Mouse (Mus musculus) myocyte (in vitro differentiated cells): Measurements from ENCODE around the gene Sdk1.

Experiments used
- CEBPB ChIP-seq: IDR thresholded peaks from 2 replicates; pipeline ENCODE4 v1.6.1; 2011; ENCODE audit warnings: mild to moderate bottlenecking, moderate library complexity; ENCODE audit not compliant: poor library complexity, insufficient read depth, severe bottlenecking
- E2F4 ChIP-seq: IDR thresholded peaks from one replicate; pipeline ENCODE4 v1.6.1; 2011; ENCODE audit warnings: mild to moderate bottlenecking, control low read depth, moderate library complexity; ENCODE audit not compliant: insufficient read depth
- MYOD1 ChIP-seq, 3 experiments: IDR thresholded peaks; one replicate each; pipeline ENCODE4 v1.6.1; 2011; ENCODE audit warnings: control low read depth in 2 of 3, low read depth in 2 of 3, mild to moderate bottlenecking in 2 of 3, moderate library complexity in 1 of 3; ENCODE audit not compliant: insufficient read length in 2 of 3, control insufficient read depth in 1 of 3
- POLR2A ChIP-seq: IDR thresholded peaks from one replicate; pipeline ENCODE4 v1.6.1; 2011; ENCODE audit warnings: low read depth, mild to moderate bottlenecking, control low read depth, moderate library complexity; ENCODE audit not compliant: insufficient read length
- POLR2AphosphoS2 ChIP-seq: IDR thresholded peaks from one replicate; pipeline ENCODE4 v1.6.1; 2011; ENCODE audit warnings: low read depth, control low read depth; ENCODE audit not compliant: insufficient read length
- REST ChIP-seq: IDR thresholded peaks from one replicate; pipeline ENCODE4 v1.6.1; 2011; ENCODE audit warnings: mild to moderate bottlenecking, control low read depth, moderate library complexity; ENCODE audit not compliant: insufficient read depth, insufficient read length
- SRF ChIP-seq: IDR thresholded peaks from one replicate; pipeline ENCODE4 v1.6.1; 2011; ENCODE audit warnings: low read depth; ENCODE audit not compliant: control insufficient read depth, insufficient read length
- TCF12 ChIP-seq: IDR thresholded peaks from one replicate; pipeline ENCODE4 v1.6.1; 2011; ENCODE audit warnings: mild to moderate bottlenecking, control low read depth; ENCODE audit not compliant: poor library complexity, insufficient read depth, severe bottlenecking
- USF1 ChIP-seq: IDR thresholded peaks from one replicate; pipeline ENCODE4 v1.6.1; 2011; ENCODE audit warnings: low read depth, mild to moderate bottlenecking, control low read depth, moderate library complexity

GRCm38 (mm10) chr5:141783516-141783915 is 542.2 kb downstream of the Sdk1 start:
- no peak for TF ChIP-seq E2F4
- TF ChIP-seq POLR2A = no peak
- no peak for TF ChIP-seq MYOD1 (IDR thresholded peaks at IDR 0.05; ENCODE audit: control insufficient read depth in 1 of 3, insufficient read length in 2 of 3, low read depth in 2 of 3)
- TF ChIP-seq POLR2AphosphoS2 = no peak
- TF ChIP-seq USF1 = no peak
- no peak for TF ChIP-seq REST
- no peak for TF ChIP-seq CEBPB
- no peak for TF ChIP-seq TCF12
- TF ChIP-seq SRF = no peak
